Mouse (Mus musculus) c-Kit-negative CD71-positive TER-119-positive erythroid progenitor cells, embryonic 14.5 days (primary cell): ENCODE results near the gene Cyth4.

Experiments
- DNase-seq: peaks from one replicate; pipeline ENCODE4 v3.0.0-alpha.2; 2013; ENCODE audit warnings: low read depth, low spot score

The Cyth4 gene

GRCm38 (mm10) chr15:78585404-78585803 is 11.4 kb upstream of the Cyth4 start:
- DNase-seq, result no peak

GRCm38 (mm10) chr15:78587050-78587994 is 9.5 kb upstream of the Cyth4 start:
- DNase-seq, result peak; percentile 51

GRCm38 (mm10) chr15:78588049-78588448 is 8.8 kb upstream of the Cyth4 start:
- no peak for DNase-seq

GRCm38 (mm10) chr15:78588900-78589299 is 7.9 kb upstream of the Cyth4 start:
- DNase-seq, result no peak

- no peak for DNase-seq
Observed at GRCm38 (mm10) chr15:78589936-78590335, 6.9 kb upstream of the Cyth4 start.

- DNase-seq, result no peak
Observed at GRCm38 (mm10) chr15:78590785-78591184, 6.1 kb upstream of the Cyth4 start.

GRCm38 (mm10) chr15:78591680-78592451 is 5.0 kb upstream of the Cyth4 start:
- no peak for DNase-seq

GRCm38 (mm10) chr15:78592452-78592968 is 4.3 kb upstream of the Cyth4 start:
- no peak for DNase-seq

- no peak for DNase-seq
Observed at GRCm38 (mm10) chr15:78593896-78594425, 2.9 kb upstream of the Cyth4 start.

- no peak for DNase-seq
Observed at GRCm38 (mm10) chr15:78594831-78595230, 2.0 kb upstream of the Cyth4 start.

- DNase-seq, result no peak
Observed at GRCm38 (mm10) chr15:78595468-78595867, 1.4 kb upstream of the Cyth4 start.

- no peak for DNase-seq
Observed at GRCm38 (mm10) chr15:78596504-78596903, 343 bp upstream of the Cyth4 start.

GRCm38 (mm10) chr15:78597729-78598128 is 882 bp downstream of the Cyth4 start:
- DNase-seq, result no peak

- DNase-seq, result no peak
Observed at GRCm38 (mm10) chr15:78599124-78599523, 2.3 kb downstream of the Cyth4 start.

GRCm38 (mm10) chr15:78599529-78600193 is 2.8 kb downstream of the Cyth4 start:
- DNase-seq, result no peak

- DNase-seq, result no peak
Observed at GRCm38 (mm10) chr15:78601180-78601579, 4.3 kb downstream of the Cyth4 start.

GRCm38 (mm10) chr15:78604255-78604654 is 7.4 kb downstream of the Cyth4 start:
- no peak for DNase-seq

- no peak for DNase-seq
Observed at GRCm38 (mm10) chr15:78605371-78605791, 8.5 kb downstream of the Cyth4 start.

GRCm38 (mm10) chr15:78606059-78606458 is 9.2 kb downstream of the Cyth4 start:
- DNase-seq, result no peak

- DNase-seq, result no peak
Observed at GRCm38 (mm10) chr15:78607463-78607862, 10.6 kb downstream of the Cyth4 start.

- no peak for DNase-seq
Observed at GRCm38 (mm10) chr15:78610705-78611462, 14.0 kb downstream of the Cyth4 start.
